Mouse (Mus musculus) MEL (cell line): ENCODE measurements around the gene Dgkb. TPM values are rescaled to one million over a fixed set of nuclear protein-coding genes. Genes with fewer than 3 reads are reported as not detected.

ENCODE experiments used
- DNase-seq: peaks from one replicate; pipeline ENCODE4 v3.0.0; 2011; ENCODE audit warnings: low read depth, low spot score
- H3K27ac ChIP-seq: 2 replicates; pipeline ENCODE4 v1.5.1; 2012; ENCODE audit warnings: low read depth, mild to moderate bottlenecking, control low read depth, low read length, moderate library complexity; ENCODE audit not compliant: control insufficient read depth
- H3K27me3 ChIP-seq, 2 experiments: fragments of 150-350 bp in 1 of 2; sonication (generic) in 1 of 2; 2 replicates each; pipeline ENCODE4 v1.6.1; 2012; ENCODE audit warnings: low read length in 2 of 2, mild to moderate bottlenecking in 2 of 2, improper control_type of control experiment in 1 of 2, moderate library complexity in 1 of 2; ENCODE audit not compliant: insufficient read depth in 2 of 2, control insufficient read depth in 1 of 2
- H3K36me3 ChIP-seq, 2 experiments: 2 replicates each; pipeline ENCODE4 v1.6.1; 2012 to 2014; ENCODE audit warnings: low read length in 2 of 2, improper control_type of control experiment in 1 of 2, inconsistent platforms in 1 of 2, mild to moderate bottlenecking in 1 of 2; ENCODE audit not compliant: insufficient read depth in 2 of 2, control insufficient read depth in 1 of 2
- H3K4me1 ChIP-seq, 2 experiments: fragments of 150-350 bp in 1 of 2; sonication (generic) in 1 of 2; 2 replicates each; pipeline ENCODE4 v1.6.1; 2012; ENCODE audit warnings: low read length in 2 of 2, improper control_type of control experiment in 1 of 2, mild to moderate bottlenecking in 1 of 2; ENCODE audit not compliant: insufficient read depth in 2 of 2, control insufficient read depth in 1 of 2
- H3K4me3 ChIP-seq, 2 experiments: fragments of 150-350 bp in 1 of 2; sonication (generic) in 1 of 2; 2 replicates each; pipeline ENCODE4 v1.5.1; 2012; ENCODE audit warnings: low read depth in 2 of 2, low read length in 2 of 2, mild to moderate bottlenecking in 2 of 2, moderate library complexity in 2 of 2, control low read depth in 1 of 2, improper control_type of control experiment in 1 of 2; ENCODE audit not compliant: control insufficient read depth in 1 of 2, insufficient read depth in 1 of 2
- H3K79me2 ChIP-seq: 2 replicates; pipeline ENCODE4 v1.6.1; 2012; ENCODE audit warnings: mild to moderate bottlenecking, low read length, moderate library complexity; ENCODE audit not compliant: control insufficient read depth, poor library complexity, insufficient read depth
- H3K9ac ChIP-seq: 2 replicates; pipeline ENCODE4 v1.6.1; 2012; ENCODE audit warnings: low read depth, mild to moderate bottlenecking, control low read depth, low read length, moderate library complexity; ENCODE audit not compliant: control insufficient read depth, poor library complexity, severe bottlenecking
- H3K9me3 ChIP-seq: fragments of 150-350 bp; sonication (generic); replicated peaks from 2 replicates; pipeline ENCODE4 v1.6.1; 2012; ENCODE audit warnings: mild to moderate bottlenecking, low read length, improper control_type of control experiment, moderate library complexity; ENCODE audit not compliant: insufficient read depth
- BHLHE40 ChIP-seq: IDR thresholded peaks from 2 replicates; pipeline ENCODE4 v1.6.1; 2012; ENCODE audit warnings: low read depth, mild to moderate bottlenecking, inconsistent platforms, low read length, improper control_type of control experiment, borderline replicate concordance
- CHD2 ChIP-seq: IDR thresholded peaks from 2 replicates; pipeline ENCODE4 v1.6.1; 2011; ENCODE audit warnings: low read length, improper control_type of control experiment
- CTCF ChIP-seq, 3 experiments: IDR thresholded peaks in 2 of 3; conservative IDR thresholded peaks in 1 of 3; 2 replicates each; pipeline ENCODE4 v1.5.1; 2011 to 2012; ENCODE audit warnings: low read length in 3 of 3, low read depth in 2 of 3, mild to moderate bottlenecking in 2 of 3, improper control_type of control experiment in 1 of 3, inconsistent platforms in 1 of 3, mixed read lengths in 1 of 3, moderate library complexity in 1 of 3; ENCODE audit not compliant: control insufficient read depth in 1 of 3, insufficient read depth in 1 of 3, poor library complexity in 1 of 3, severe bottlenecking in 1 of 3
- E2F4 ChIP-seq: IDR thresholded peaks from 2 replicates; pipeline ENCODE4 v1.6.1; 2011; ENCODE audit warnings: low read depth, low read length, improper control_type of control experiment, borderline replicate concordance
- GABPA ChIP-seq: IDR thresholded peaks from 2 replicates; pipeline ENCODE4 v1.6.1; 2012; ENCODE audit warnings: low read depth, mild to moderate bottlenecking, inconsistent platforms, low read length, improper control_type of control experiment, moderate library complexity
- GATA1 ChIP-seq: IDR thresholded peaks from 2 replicates; pipeline ENCODE4 v1.6.1; 2011; ENCODE audit warnings: low read depth, low read length, improper control_type of control experiment
- MAFK ChIP-seq: IDR thresholded peaks from 2 replicates; pipeline ENCODE4 v1.6.1; 2011; ENCODE audit warnings: low read depth, mild to moderate bottlenecking, low read length, improper control_type of control experiment, borderline replicate concordance
- MAX ChIP-seq: IDR thresholded peaks from 2 replicates; pipeline ENCODE4 v1.6.1; 2011; ENCODE audit warnings: low read length, improper control_type of control experiment
- MAZ ChIP-seq: IDR thresholded peaks from 2 replicates; pipeline ENCODE4 v1.6.1; 2012; ENCODE audit warnings: low read depth, mild to moderate bottlenecking, inconsistent platforms, low read length, improper control_type of control experiment
- MEF2A ChIP-seq: IDR thresholded peaks from 2 replicates; pipeline ENCODE4 v1.6.1; 2014; ENCODE audit warnings: low read depth, mild to moderate bottlenecking, inconsistent platforms, low read length, improper control_type of control experiment; ENCODE audit not compliant: poor library complexity, insufficient replicate concordance, severe bottlenecking; ENCODE audit errors: extremely low read depth
- MXI1 ChIP-seq: IDR thresholded peaks from 2 replicates; pipeline ENCODE4 v1.6.1; 2011; ENCODE audit warnings: mild to moderate bottlenecking, low read depth, low read length, improper control_type of control experiment
- MYC ChIP-seq: IDR thresholded peaks from 2 replicates; pipeline ENCODE4 v1.6.1; 2011; ENCODE audit warnings: low read depth, mild to moderate bottlenecking, low read length, improper control_type of control experiment, moderate library complexity
- NELFE ChIP-seq: IDR thresholded peaks from 2 replicates; pipeline ENCODE4 v1.6.1; 2011; ENCODE audit warnings: low read depth, low read length, improper control_type of control experiment
- NRF1 ChIP-seq: IDR thresholded peaks from 2 replicates; pipeline ENCODE4 v1.6.1; 2014; ENCODE audit warnings: low read depth, mild to moderate bottlenecking, inconsistent platforms, low read length, improper control_type of control experiment, moderate library complexity; ENCODE audit not compliant: poor library complexity, insufficient read depth, severe bottlenecking
- POLR2A ChIP-seq, 2 experiments: IDR thresholded peaks; 2 replicates each; pipeline ENCODE4 v1.6.1; 2011 to 2012; ENCODE audit warnings: low read length in 2 of 2, mild to moderate bottlenecking in 2 of 2, control low read depth in 1 of 2, improper control_type of control experiment in 1 of 2, low read depth in 1 of 2, moderate library complexity in 1 of 2; ENCODE audit not compliant: control insufficient read depth in 1 of 2, insufficient read depth in 1 of 2, poor library complexity in 1 of 2
- POLR2AphosphoS2 ChIP-seq: IDR thresholded peaks from 2 replicates; pipeline ENCODE4 v1.6.1; 2011; ENCODE audit warnings: low read length, improper control_type of control experiment
- RAD21 ChIP-seq: IDR thresholded peaks from 2 replicates; pipeline ENCODE4 v1.6.1; 2011; ENCODE audit warnings: mild to moderate bottlenecking, low read depth, low read length, improper control_type of control experiment
- USF2 ChIP-seq, 2 experiments: IDR thresholded peaks; 2 replicates each; pipeline ENCODE4 v1.6.1; 2011 to 2012; ENCODE audit warnings: improper control_type of control experiment in 2 of 2, low read length in 2 of 2, borderline replicate concordance in 1 of 2, inconsistent platforms in 1 of 2, low read depth in 1 of 2, mild to moderate bottlenecking in 1 of 2; ENCODE audit not compliant: insufficient read depth in 1 of 2
- ZC3H11A ChIP-seq: IDR thresholded peaks from 2 replicates; pipeline ENCODE4 v1.6.1; 2012; ENCODE audit warnings: low read depth, mild to moderate bottlenecking, inconsistent platforms, low read length, improper control_type of control experiment
- polyA plus RNA-seq, 2 experiments: library from polyadenylated mRNA; stranded (reverse) in 1 of 2; unstranded in 1 of 2; fragments of >175 nt in 1 of 2; fragments of >200 nt in 1 of 2; gene quantifications; 2 replicates each; pipeline versions ENCODE4 v1.2.1 to v1.2.4; 2012; ENCODE audit warnings: low replicate concordance in 2 of 2, low read depth in 1 of 2; ENCODE audit not compliant: insufficient read length in 2 of 2, insufficient read depth in 1 of 2, missing spikeins in 1 of 2
- total RNA-seq: library from RNA; depleted of rRNA; stranded (reverse); fragments of 300-350 nt; gene quantifications from 2 replicates; pipeline ENCODE4 v1.2.3, GENCODE M21; 2012

Dgkb gene
- total and polyA plus RNA-seq, 3 experiments, result not detected

GRCm38 (mm10) chr12:38304245-38304644, 486.7 kb downstream of the Dgkb start:
- Histone ChIP-seq H3K27ac (no peak overlapping the region), H3K79me2 (no peaks in the 10 kb centered on the region), H3K4me3 (no peak overlapping the region), H3K27me3 (no peaks in the 10 kb centered on the region), H3K9me3 (no peaks in the 10 kb centered on the region), H3K4me1 (no peaks in the 10 kb centered on the region), H3K36me3 (no peaks in the 10 kb centered on the region), H3K9ac (no peak overlapping the region)
- no peak for TF ChIP-seq GABPA
- no peak for TF ChIP-seq MAX
- TF ChIP-seq MEF2A, result no peak
- no peak for TF ChIP-seq CHD2
- no peak for TF ChIP-seq MYC
- no peak for TF ChIP-seq USF2 (IDR thresholded peaks at IDR 0.05; ENCODE audit: borderline replicate concordance in 1 of 2, insufficient read depth in 1 of 2, low read depth in 1 of 2, low read length in 2 of 2)
- no peak for TF ChIP-seq MXI1
- TF ChIP-seq CTCF (IDR thresholded peaks at IDR 0.05 in 2 of 3, conservative IDR thresholded peaks at IDR 0.05 in 1 of 3; ENCODE audit: control insufficient read depth in 1 of 3, insufficient read depth in 1 of 3, low read depth in 2 of 3, low read length in 3 of 3, poor library complexity in 1 of 3, severe bottlenecking in 1 of 3), result no peak
- TF ChIP-seq ZC3H11A, result no peak
- TF ChIP-seq GATA1, result no peak
- TF ChIP-seq RAD21, result no peak
- TF ChIP-seq POLR2A (IDR thresholded peaks at IDR 0.05; ENCODE audit: control insufficient read depth in 1 of 2, insufficient read depth in 1 of 2, low read depth in 1 of 2, low read length in 2 of 2, poor library complexity in 1 of 2), result no peak
- TF ChIP-seq MAZ, result no peak
- TF ChIP-seq NRF1, result no peak
- TF ChIP-seq BHLHE40, result no peak
- no peak for TF ChIP-seq E2F4
- TF ChIP-seq NELFE, result no peak
- TF ChIP-seq MAFK, result no peak
- TF ChIP-seq, all 39 proteins: peak for 0
- DNase-seq, result no peak

- Histone ChIP-seq H3K27ac (no peak overlapping the region), H3K36me3 (no peaks in the 10 kb centered on the region), H3K4me1 (no peaks in the 10 kb centered on the region), H3K79me2 (no peaks in the 10 kb centered on the region), H3K9me3 (no peaks in the 10 kb centered on the region), H3K27me3 (no peaks in the 10 kb centered on the region), H3K4me3 (no peak overlapping the region), H3K9ac (no peak overlapping the region)
- DNase-seq, result no peak
- no peak for TF ChIP-seq POLR2AphosphoS2
- TF ChIP-seq MAFK, result peak; percentile 26; the same call in 1 of the 2 replicates
These were observed 492.4 kb downstream of the Dgkb start for GRCm38 (mm10) chr12:38309885-38310284.
